Mouse (Mus musculus): ENCODE measurements at regions not wholly inside any gene's neighbourhood (a gene's known extent, or its start where the extent isn't known, plus 50 kb on each side); places are given as distances from the start of the nearest gene placed in this dataset.

GRCm38 (mm10) chr1:187446511-187446910 lies 162.1 kb upstream of the Esrrg start:
- TF ChIP-seq POLR2A (IDR thresholded peaks at IDR 0.05; ENCODE audit: low read depth, low read length), result no peak
- no peak for TF ChIP-seq CTCF (conservative IDR thresholded peaks at IDR 0.05; ENCODE audit: insufficient read depth, insufficient read length, low read depth, low read length)

All from kidney, adult 2 months (tissue).